Mouse (Mus musculus): ENCODE measurements around the gene Rpl14.
"Not testable (repeated sequence)": the region's sequence is repeated elsewhere in the genome, so short reads cannot be mapped to it uniquely, and the experiment has no call there.

Gene Rpl14

GRCm38 (mm10) chr9:120570741-120571592, at the start of gene Rpl14:
TSS of gene Rpl14 (plus strand) at chr9:120571444.
- peak; percentile 98 for DNase-seq (ENCODE audit: low spot score)

- DNase-seq (ENCODE audit: low spot score): no peak
Observed at GRCm38 (mm10) chr9:120527270-120527669, 44.0 kb upstream of the Rpl14 start.

GRCm38 (mm10) chr9:120527919-120528318, 43.3 kb upstream of the Rpl14 start:
- no peak for DNase-seq (ENCODE audit: low spot score)

GRCm38 (mm10) chr9:120528815-120529510, 42.3 kb upstream of the Rpl14 start:
- DNase-seq (ENCODE audit: low spot score): no peak

GRCm38 (mm10) chr9:120530471-120530870, 40.8 kb upstream of the Rpl14 start:
- DNase-seq (ENCODE audit: low spot score): no peak

- no peak for DNase-seq (ENCODE audit: low spot score)
Observed at GRCm38 (mm10) chr9:120532062-120532461, 39.2 kb upstream of the Rpl14 start.

- DNase-seq (ENCODE audit: low spot score): no peak
Observed at GRCm38 (mm10) chr9:120532691-120533090, 38.6 kb upstream of the Rpl14 start.

- not testable (repeated sequence) for DNase-seq (ENCODE audit: low spot score)
Observed at GRCm38 (mm10) chr9:120533446-120533950, 37.7 kb upstream of the Rpl14 start.

- DNase-seq (ENCODE audit: low spot score): no peak
Observed at GRCm38 (mm10) chr9:120539662-120540251, 31.5 kb upstream of the Rpl14 start, which contains the start of gene Entpd3. TSS of gene Entpd3 (plus strand) at chr9:120539818.

- no peak for DNase-seq (ENCODE audit: low spot score)
Observed at GRCm38 (mm10) chr9:120541411-120541810, 29.8 kb upstream of the Rpl14 start.

- no peak for DNase-seq (ENCODE audit: low spot score)
Observed at GRCm38 (mm10) chr9:120542241-120542640, 29.0 kb upstream of the Rpl14 start.

- DNase-seq (ENCODE audit: low spot score): no peak
Observed at GRCm38 (mm10) chr9:120545994-120546393, 25.2 kb upstream of the Rpl14 start.

GRCm38 (mm10) chr9:120546482-120546881, 24.8 kb upstream of the Rpl14 start:
- DNase-seq (ENCODE audit: low spot score): no peak

- DNase-seq (ENCODE audit: low spot score): no peak
Observed at GRCm38 (mm10) chr9:120547026-120547668, 24.1 kb upstream of the Rpl14 start.

GRCm38 (mm10) chr9:120550778-120551177, 20.5 kb upstream of the Rpl14 start:
- DNase-seq (ENCODE audit: low spot score): no peak

GRCm38 (mm10) chr9:120563590-120563989, 7.7 kb upstream of the Rpl14 start:
- DNase-seq (ENCODE audit: low spot score): no peak

GRCm38 (mm10) chr9:120564247-120564646, 7.0 kb upstream of the Rpl14 start:
- no peak for DNase-seq (ENCODE audit: low spot score)

GRCm38 (mm10) chr9:120566384-120566783, 4.9 kb upstream of the Rpl14 start:
- no peak for DNase-seq (ENCODE audit: low spot score)

- DNase-seq (ENCODE audit: low spot score): no peak
Observed at GRCm38 (mm10) chr9:120568917-120569316, 2.3 kb upstream of the Rpl14 start.

- no peak for DNase-seq (ENCODE audit: low spot score)
Observed at GRCm38 (mm10) chr9:120569721-120570333, 1.4 kb upstream of the Rpl14 start.

GRCm38 (mm10) chr9:120570334-120570725, 914 bp upstream of the Rpl14 start:
- no peak for DNase-seq (ENCODE audit: low spot score)

Data from spleen, adult 12 weeks (tissue).